Mouse (Mus musculus): Measurements from ENCODE around the gene Bcorl1. TPM values are rescaled to one million over a fixed set of nuclear protein-coding genes. Genes with fewer than 3 reads are reported as not detected.

The Bcorl1 gene
- 1.6 TPM for polyA plus RNA-seq (2017; shearing (Covaris generic))

GRCm38 (mm10) chrX:48341141-48341540, at the start of gene Bcorl1:
TSS of gene Bcorl1 (plus strand) at chrX:48341358.

Other genes starting within 250 kb of the Bcorl1 start
- 0.11 TPM for gene Xpnpep2, start 232.6 kb upstream of the Bcorl1 start, polyA plus RNA-seq (2017; shearing (Covaris generic))
- 486 TPM for gene Sash3, start 194.9 kb upstream of the Bcorl1 start, polyA plus RNA-seq (2017; shearing (Covaris generic))
- gene Zdhhc9, start 132.5 kb upstream of the Bcorl1 start, polyA plus RNA-seq (2017; shearing (Covaris generic)) = 30.3 TPM
- 23.8 TPM for gene Utp14a, start 84.5 kb upstream of the Bcorl1 start, polyA plus RNA-seq (2017; shearing (Covaris generic))
- gene Elf4, start 121.8 kb downstream of the Bcorl1 start, polyA plus RNA-seq (2017; shearing (Covaris generic)) = 22.2 TPM
- 56.1 TPM for gene Aifm1, start 172.2 kb downstream of the Bcorl1 start, polyA plus RNA-seq (2017; shearing (Covaris generic))
- 1.2 TPM for gene Rab33a, start 177.9 kb downstream of the Bcorl1 start, polyA plus RNA-seq (2017; shearing (Covaris generic))

Data from CD4-positive, CD25-positive, alpha-beta regulatory T cell, adult 9 weeks (primary cell).